Mouse (Mus musculus): Measurements from ENCODE around the gene Kazn. TPM values are rescaled to one million over a fixed set of nuclear protein-coding genes. Genes with fewer than 3 reads are reported as not detected.

Kazn gene
- polyA plus RNA-seq (2015; fragmentation: Illumina TruSeq; extraction: RNeasy Lipid Tissue Mini Kit (QIAGEN cat#74804); ENCODE audit: insufficient read depth, low replicate concordance), result 10.8 TPM

GRCm38 (mm10) chr4:142239240-142240126, at the start of gene Kazn:
Gene Kazn (minus strand): TSS chr4:142239401.

GRCm38 (mm10) chr4:142084131-142084899, 154.9 kb downstream of the Kazn start, which contains the start of gene Tmem51:
Gene Tmem51 (minus strand): TSS chr4:142084304.

Other genes with a start within 250 kb of the Kazn start
- gene Fhad1, start 224.3 kb downstream of the Kazn start, polyA plus RNA-seq (2015; fragmentation: Illumina TruSeq; extraction: RNeasy Lipid Tissue Mini Kit (QIAGEN cat#74804); ENCODE audit: insufficient read depth, low replicate concordance), result 0.91 TPM
- gene Tmem51, start 155.1 kb downstream of the Kazn start, polyA plus RNA-seq (2015; fragmentation: Illumina TruSeq; extraction: RNeasy Lipid Tissue Mini Kit (QIAGEN cat#74804); ENCODE audit: insufficient read depth, low replicate concordance), result 12.8 TPM

Measured in spleen, adult 10 weeks (tissue).